Mouse (Mus musculus) left cerebral cortex, postnatal 14 days (tissue): ENCODE results near the gene Tsfm. TPM values are rescaled to one million over a fixed set of nuclear protein-coding genes. Genes with fewer than 3 reads are reported as not detected.

Source experiments
- DNase-seq, 2 experiments: peaks; one replicate each; pipeline ENCODE4 v3.0.0; 2021 to 2022; ENCODE audit warnings: low spot score in 2 of 2, mixed read lengths in 1 of 2
- intact Hi-C: fragments of 180-260 bp; cut with DNase I; formaldehyde crosslinking; loops from one replicate; pipeline ENCODE4 v1.15.1; 2025
- microRNA-seq, 2 experiments: library from miRNA; unstranded; fragments of <30 nt; microRNA quantifications; one replicate each; pipeline ENCODE4 v1.2.0; 2022
- total RNA-seq, 2 experiments: library from RNA; stranded (reverse); gene quantifications; 2 replicates each; pipeline ENCODE4 v1.2.3; 2021

The Tsfm gene
- total RNA-seq, 2 experiments from 2014 or later, result 27.7 to 28.2 TPM

GRCm38 (mm10) chr10:126978277-126978994 lies 52.2 kb downstream of the Tsfm start, which contains the start of gene Ctdsp2:
Gene Ctdsp2, plus strand, starts transcription at chr10:126978717.
- intact Hi-C loops, result loop anchor here (2.0 kb wide), 2 partner anchors 16 to 50 kb away; no protein-coding TSS in a partner anchor
- DNase-seq, result peak; percentile 100

- DNase-seq, result no peak
- intact Hi-C loops, result no loop called here
Observed at GRCm38 (mm10) chr10:126977076-126977475, 53.6 kb downstream of the Tsfm start.

- no peak for DNase-seq
- intact Hi-C loops, result no loop called here
Observed at GRCm38 (mm10) chr10:126975706-126976105, 54.9 kb downstream of the Tsfm start.

GRCm38 (mm10) chr10:126972988-126973387 lies 57.7 kb downstream of the Tsfm start:
- intact Hi-C loops, result no loop called here

GRCm38 (mm10) chr10:126972051-126972725 lies 58.5 kb downstream of the Tsfm start:
- no peak for DNase-seq
- intact Hi-C loops, result no loop called here

More at GRCm38 (mm10) chr10:126972988-126973387, 57.7 kb downstream of the Tsfm start:
- DNase-seq, result no peak

GRCm38 (mm10) chr10:126971363-126972050 lies 59.1 kb downstream of the Tsfm start:
- DNase-seq, result no peak
- intact Hi-C loops, result no loop called here

- no peak for DNase-seq
- intact Hi-C loops, result loop anchor here (2.0 kb wide), 1 partner anchor 15 kb away; the partner anchor contains the start of gene Ctdsp2
Observed at GRCm38 (mm10) chr10:126963821-126964220, 66.8 kb downstream of the Tsfm start.

- no peak for DNase-seq
- intact Hi-C loops, result loop anchor here (2.0 kb wide), 1 partner anchor 16 kb away; the partner anchor contains the start of gene Ctdsp2
Observed at GRCm38 (mm10) chr10:126962966-126963330, 67.7 kb downstream of the Tsfm start.

GRCm38 (mm10) chr10:126962271-126962965 lies 68.2 kb downstream of the Tsfm start:
- intact Hi-C loops, result loop anchor here (2.0 kb wide), 1 partner anchor 16 kb away; the partner anchor contains the start of gene Ctdsp2
- DNase-seq, result peak in 1 of 2 experiments; percentile 64

- DNase-seq, result peak in 1 of 2 experiments; percentile 75
- intact Hi-C loops, result loop anchor here (2.0 kb wide), 1 partner anchor 17 kb away; the partner anchor contains the start of gene Ctdsp2
Observed at GRCm38 (mm10) chr10:126961757-126962156, 68.9 kb downstream of the Tsfm start.

Small RNA genes within 50 kb of the gene (microRNA-seq; reads per million reads assigned to microRNA genes)
- gene Mir26a-2, result 13.7 to 20.9 reads per million in 2 experiments
- gene Mir546, result 0.26 to 0.67 reads per million in 2 experiments

Other genes starting within 250 kb of the Tsfm start
- 10 to 100 TPM in 1 of 2 experiments, 1 to 10 TPM in 1; 7.7 to 11.3 TPM for gene Atp23, start 129.5 kb downstream of the Tsfm start, total RNA-seq
- gene Ctdsp2, start 52.1 kb downstream of the Tsfm start, total RNA-seq, result 10 to 100 TPM; 69.6 to 75.1 TPM
- gene Avil, start 30.1 kb downstream of the Tsfm start, total RNA-seq, result under 1 TPM; 0.29 to 0.40 TPM
- gene Mettl1, start 10.6 kb upstream of the Tsfm start, total RNA-seq, result 10 to 100 TPM; 10.3 to 11.1 TPM
- gene Eef1akmt3, start 10.7 kb upstream of the Tsfm start, total RNA-seq, result under 1 TPM in 1 of 2 experiments, not detected in 1; 0.19 TPM
- gene Cyp27b1, start 17.4 kb upstream of the Tsfm start, total RNA-seq, result under 1 TPM; 0.59 to 0.61 TPM
- gene March9, start 29.3 kb upstream of the Tsfm start, total RNA-seq, result 10 to 100 TPM; 32.7 to 35.1 TPM
- gene Cdk4, start 32.7 kb upstream of the Tsfm start, total RNA-seq, result 100 to 1,000 TPM in 1 of 2 experiments, 10 to 100 TPM in 1; 88.3 to 106 TPM
- 10 to 100 TPM; 67.1 to 74.5 TPM for gene Tspan31, start 39.4 kb upstream of the Tsfm start, total RNA-seq
- gene Agap2, start 44.4 kb upstream of the Tsfm start, total RNA-seq, result 100 to 1,000 TPM; 704 to 706 TPM
- gene Os9, start 90.3 kb upstream of the Tsfm start, total RNA-seq, result 100 to 1,000 TPM; 111 to 116 TPM
- 100 to 1,000 TPM; 108 to 110 TPM for gene B4galnt1, start 134.4 kb upstream of the Tsfm start, total RNA-seq
- gene Slc26a10, start 149.8 kb upstream of the Tsfm start, total RNA-seq, result 1 to 10 TPM; 1.1 to 1.4 TPM
- 100 to 1,000 TPM in 1 of 2 experiments, 10 to 100 TPM in 1; 92.9 to 103 TPM for gene Arhgef25, start 159.2 kb upstream of the Tsfm start, total RNA-seq
- 100 to 1,000 TPM; 202 to 203 TPM for gene Dtx3, start 164.9 kb upstream of the Tsfm start, total RNA-seq
- gene Pip4k2c, start 180.7 kb upstream of the Tsfm start, total RNA-seq, result 10 to 100 TPM; 63.6 to 78.9 TPM
- gene Kif5a, start 232.5 kb upstream of the Tsfm start, total RNA-seq, result 100 to 1,000 TPM; 581 to 593 TPM
- 100 to 1,000 TPM; 308 to 321 TPM for gene Dctn2, start 235.5 kb upstream of the Tsfm start, total RNA-seq